Mouse (Mus musculus) limb, embryonic 15.5 days (tissue): ENCODE data around the gene Isoc2a. TPM values are rescaled to one million over a fixed set of nuclear protein-coding genes. Genes with fewer than 3 reads are reported as not detected.

Source experiments
- ATAC-seq: fragments of 200-750 bp; cut with Nextera tagmentation; 2 replicates; pipeline ENCODE4 v1.8.0; 2017; ENCODE audit warnings: low read depth, moderate TSS enrichment; ENCODE audit not compliant: insufficient number of reproducible peaks, low FRiP score, low TSS enrichment
- H3K27ac ChIP-seq: fragments of 300-500 bp; sonication (generic); 2 replicates; pipeline ENCODE4 v1.5.1; 2015; ENCODE audit warnings: moderate library complexity, mild to moderate bottlenecking, inconsistent platforms
- H3K27me3 ChIP-seq: fragments of 300-500 bp; sonication (generic); 2 replicates; pipeline ENCODE4 v1.6.1; 2015; ENCODE audit warnings: inconsistent platforms
- H3K36me3 ChIP-seq: fragments of 300-500 bp; sonication (generic); 2 replicates; pipeline ENCODE4 v1.6.1; 2015; ENCODE audit warnings: inconsistent platforms
- H3K4me1 ChIP-seq: fragments of 300-500 bp; sonication (generic); 2 replicates; pipeline ENCODE4 v1.6.1; 2015; ENCODE audit warnings: inconsistent platforms
- H3K4me2 ChIP-seq: fragments of 300-500 bp; sonication (generic); 2 replicates; pipeline ENCODE4 v1.6.1; 2015; ENCODE audit warnings: mild to moderate bottlenecking, inconsistent platforms
- H3K4me3 ChIP-seq: fragments of 300-500 bp; sonication (generic); 2 replicates; pipeline ENCODE4 v1.5.1; 2015; ENCODE audit warnings: mild to moderate bottlenecking, inconsistent platforms
- H3K9ac ChIP-seq: fragments of 300-500 bp; sonication (generic); 2 replicates; pipeline ENCODE4 v1.6.1; 2015; ENCODE audit warnings: inconsistent platforms
- H3K9me3 ChIP-seq: fragments of 300-500 bp; sonication (generic); 2 replicates; pipeline ENCODE4 v1.6.1; 2016; ENCODE audit warnings: inconsistent platforms
- WGBS: fragments of 180-500 bp; shearing (Covaris S2); methylation state at CpG from one replicate; pipeline ENCODE4 v1.1.7; 2015; 5-methylcytosine and 5-hydroxymethylcytosine counted together
- polyA plus RNA-seq: library from polyadenylated mRNA; unstranded; fragments of >200 nt; fragmentation: Nextera tagmentation; extraction: Ambion mirVana; gene quantifications from 2 replicates; pipeline ENCODE4 v1.2.1, GENCODE M21; 2015

Isoc2a gene
- polyA plus RNA-seq, 1 experiment from 2014 or later, result 0.86 TPM

DNA sequence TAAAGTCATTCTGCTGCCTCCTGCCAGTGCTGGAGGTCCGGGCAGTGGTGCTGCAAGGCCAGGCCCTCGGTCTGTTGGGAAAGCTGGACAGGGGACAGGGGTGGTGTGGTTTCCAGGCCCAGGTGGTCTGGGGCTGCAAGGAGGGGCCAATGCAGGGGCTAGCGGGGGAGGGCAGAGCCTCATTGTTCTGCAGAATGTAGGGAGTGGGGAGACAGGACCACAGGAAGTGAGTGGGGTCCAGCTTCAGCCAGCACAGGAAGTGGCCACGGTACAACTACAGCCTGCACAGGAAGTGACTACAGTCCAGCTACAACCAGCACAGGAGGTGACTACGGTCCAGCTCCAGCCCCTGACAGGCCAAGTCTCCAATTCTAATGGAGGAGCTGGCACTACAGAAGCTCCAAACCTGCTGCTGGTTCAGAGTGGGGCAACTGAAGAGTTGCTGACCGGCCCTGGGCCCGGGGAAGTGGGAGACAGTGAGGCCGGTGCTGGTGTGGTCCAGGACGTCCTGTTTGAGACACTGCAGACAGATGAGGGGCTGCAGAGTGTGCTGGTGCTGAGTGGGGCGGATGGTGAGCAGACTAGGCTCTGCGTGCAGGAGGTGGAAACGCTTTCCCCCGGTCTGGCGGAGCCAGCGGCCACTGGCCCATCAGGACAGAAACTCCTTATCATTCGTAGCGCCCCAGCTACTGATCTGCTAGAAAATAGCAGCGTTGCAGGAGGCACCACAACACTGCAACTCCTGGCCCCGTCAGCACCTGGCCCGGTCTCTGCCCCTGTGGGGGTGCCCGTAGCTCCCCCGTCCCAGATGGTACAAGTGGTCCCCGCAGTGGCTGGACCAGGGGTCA, 44.2 kb downstream of the Isoc2a start:
- Histone ChIP-seq H3K4me1 (peaks cover 60% of the 10 kb centered on the region), H3K4me2 (no peak overlapping the region), H3K4me3 (no peak overlapping the region)

DNA sequence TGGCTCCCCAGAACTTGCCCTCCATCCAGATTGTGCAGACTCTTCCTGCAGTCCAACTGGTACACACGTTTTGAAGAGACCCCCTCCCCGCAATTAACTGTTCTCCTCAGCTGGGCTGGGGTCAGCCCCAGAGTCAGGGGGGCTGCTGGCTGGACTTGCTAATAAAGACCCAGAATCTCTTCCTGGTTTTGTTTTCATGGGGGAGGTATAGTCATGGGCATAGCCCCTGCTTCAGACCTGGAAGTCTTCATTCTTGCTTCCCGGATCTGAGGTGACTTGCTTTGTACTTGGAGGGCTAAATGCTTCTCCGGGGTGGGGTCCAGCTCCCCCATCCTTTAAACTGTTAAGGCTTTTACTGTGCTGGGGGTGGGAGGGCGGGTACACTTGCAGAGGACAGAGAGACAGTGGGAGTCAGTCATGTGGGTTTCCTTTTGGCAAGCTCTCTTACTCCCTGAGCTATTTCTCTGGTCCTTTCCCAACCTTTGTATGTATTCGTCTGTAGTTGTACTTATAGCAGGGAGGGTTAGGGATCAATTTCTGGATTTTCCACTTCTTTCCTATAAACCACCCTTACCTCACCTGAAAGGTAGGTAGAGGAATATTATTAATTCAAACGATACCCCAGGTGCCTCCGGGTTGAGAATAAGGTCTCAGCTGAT, 45.0 kb downstream of the Isoc2a start, which contains the start of gene Nat14:
Gene Nat14 (plus strand): TSS at position 205 of the 659 bp plus-strand sequence.
- peak within 1 kb of the TSS; percentile 91 for H3K27ac ChIP-seq
- WGBS, result 29% methylated on average over 8 of the region's 8 CpGs
- no peaks in the 10 kb centered on the region for H3K9me3 ChIP-seq
- H3K4me3 ChIP-seq, result peak within 1 kb of the TSS; percentile 31
- no peak for ATAC-seq
- peaks cover 37% of the 10 kb centered on the region for H3K36me3 ChIP-seq
- 0 out of 2 replicates have a peak within 1 kb of the TSS, but pooled peaks have one; percentile 11 for H3K9ac ChIP-seq
- peaks cover 60% of the 10 kb centered on the region for H3K4me1 ChIP-seq
- no peaks in the 10 kb centered on the region for H3K27me3 ChIP-seq
- H3K4me2 ChIP-seq, result peak within 1 kb of the TSS; percentile 66

More for the DNA sequence above, 44.2 kb downstream of the Isoc2a start:
- no peaks in the 10 kb centered on the region for H3K27me3 ChIP-seq
- peaks cover 37% of the 10 kb centered on the region for H3K36me3 ChIP-seq
- peak overlapping the region; percentile 91 for H3K27ac ChIP-seq
- H3K9ac ChIP-seq, result no peak overlapping the region
- no peak for ATAC-seq
- H3K9me3 ChIP-seq, result no peaks in the 10 kb centered on the region
- WGBS, result 61% methylated on average over 23 of the region's 23 CpGs

DNA sequence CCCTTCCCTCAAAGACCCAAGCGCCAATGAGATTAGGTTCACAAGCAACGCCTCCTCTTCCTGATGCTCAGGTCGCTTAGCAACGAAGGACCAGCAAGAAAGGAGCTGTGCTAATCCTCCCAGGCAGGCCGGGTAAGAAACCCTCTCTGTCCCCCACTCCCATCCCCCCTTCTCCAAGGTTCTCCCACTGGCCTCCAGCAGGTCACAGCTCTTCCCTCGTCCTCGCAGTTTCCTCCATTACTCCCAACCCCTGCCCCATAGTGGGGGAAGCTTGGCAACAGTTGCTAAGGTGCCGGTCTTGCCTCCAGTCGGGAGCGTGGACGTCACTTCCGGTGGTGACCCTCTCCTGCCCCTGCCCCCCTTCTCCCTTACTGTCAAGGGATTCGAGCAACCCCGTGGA, 45.6 kb downstream of the Isoc2a start:
- 3% methylated on average over 14 of the region's 14 CpGs for WGBS
- H3K9ac ChIP-seq, result 0 out of 2 replicates have a peak overlapping the region, but pooled peaks have one; percentile 11
- peak overlapping the region; percentile 91 for H3K27ac ChIP-seq
- H3K4me3 ChIP-seq, result peak overlapping the region; percentile 31
- no peak for ATAC-seq
- peaks cover 37% of the 10 kb centered on the region for H3K36me3 ChIP-seq
- H3K4me1 ChIP-seq, result peaks cover 65% of the 10 kb centered on the region
- H3K27me3 ChIP-seq, result no peaks in the 10 kb centered on the region
- peak overlapping the region; percentile 66 for H3K4me2 ChIP-seq
- no peaks in the 10 kb centered on the region for H3K9me3 ChIP-seq

DNA sequence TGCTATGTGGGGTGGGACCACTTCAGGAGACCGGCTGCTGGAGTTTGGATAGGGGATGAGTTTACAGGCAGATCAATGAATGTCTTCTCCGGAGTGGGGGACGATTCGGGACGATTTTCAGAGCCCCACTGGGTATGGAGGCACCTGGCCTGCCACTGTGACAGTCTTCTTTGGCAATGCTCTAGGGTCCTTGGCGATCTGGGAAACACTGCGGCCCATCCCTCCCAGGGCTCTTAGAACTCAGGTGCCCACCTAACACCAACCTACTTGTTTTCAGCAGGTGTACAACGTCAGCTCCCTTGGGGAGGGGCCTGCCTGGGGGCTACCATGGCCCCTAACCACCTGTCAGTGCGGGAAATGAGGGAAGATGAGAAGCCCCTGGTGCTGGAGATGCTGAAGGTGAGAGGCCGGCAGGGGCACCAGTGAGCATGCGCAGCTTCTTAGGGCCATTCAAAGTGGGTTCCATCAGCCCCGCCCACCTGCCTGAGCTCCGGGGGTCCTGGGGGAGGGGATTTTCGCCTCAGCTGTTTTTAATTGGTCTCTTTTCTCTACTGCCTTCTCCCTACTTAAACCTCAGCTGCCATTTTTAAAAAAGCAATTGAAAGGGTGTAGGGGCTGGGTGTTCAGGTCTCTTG, 46.1 kb downstream of the Isoc2a start:
- 0 out of 2 replicates have a peak overlapping the region, but pooled peaks have one; percentile 11 for H3K9ac ChIP-seq
- peaks cover 65% of the 10 kb centered on the region for H3K4me1 ChIP-seq
- peak overlapping the region; percentile 31 for H3K4me3 ChIP-seq
- ATAC-seq, result no peak
- H3K4me2 ChIP-seq, result peak overlapping the region; percentile 66
- no peaks in the 10 kb centered on the region for H3K9me3 ChIP-seq
- H3K36me3 ChIP-seq, result peaks cover 37% of the 10 kb centered on the region
- WGBS, result 1% methylated on average over 14 of the region's 14 CpGs
- H3K27me3 ChIP-seq, result no peaks in the 10 kb centered on the region
- H3K27ac ChIP-seq, result peak overlapping the region; percentile 91

DNA sequence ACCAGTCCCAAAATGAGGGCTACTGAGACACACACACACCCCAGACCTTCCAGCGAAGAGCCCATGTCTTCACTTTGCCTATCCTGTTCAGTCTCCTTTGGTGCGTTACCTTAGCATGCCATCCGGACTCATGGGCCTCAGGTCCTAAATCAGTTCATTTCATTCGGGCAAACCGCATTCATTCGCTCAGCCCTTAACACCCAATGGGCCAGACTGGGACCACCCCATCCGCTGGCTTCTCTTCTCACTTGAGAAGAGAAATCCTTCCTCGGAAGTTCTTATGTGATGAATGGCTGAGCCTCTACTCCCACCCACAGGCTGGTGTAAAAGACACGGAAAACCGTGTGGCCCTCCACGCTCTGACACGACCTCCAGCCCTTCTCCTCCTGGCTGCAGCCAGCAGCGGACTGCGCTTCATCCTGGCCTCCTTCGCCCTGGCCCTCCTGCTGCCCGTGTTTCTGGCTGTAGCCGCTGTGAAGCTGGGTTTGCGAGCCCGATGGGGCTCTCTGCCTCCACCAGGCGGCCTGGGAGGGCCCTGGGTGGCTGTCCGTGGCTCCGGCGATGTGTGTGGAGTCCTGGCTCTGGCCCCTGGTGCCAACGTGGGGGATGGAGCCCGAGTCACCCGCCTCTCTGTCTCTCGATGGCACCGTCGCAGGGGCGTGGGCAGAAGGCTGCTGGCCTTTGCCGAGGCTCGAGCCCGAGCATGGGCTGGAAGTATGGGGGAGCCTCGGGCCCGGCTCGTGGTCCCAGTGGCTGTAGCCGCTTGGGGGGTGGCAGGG, 46.8 kb downstream of the Isoc2a start:
- Histone ChIP-seq H3K9me3 (no peaks in the 10 kb centered on the region), H3K27ac (peak overlapping the region; percentile 91), H3K27me3 (no peaks in the 10 kb centered on the region), H3K4me3 (peak overlapping the region; percentile 31), H3K9ac (peak overlapping the region; percentile 21; the same call in 1 of the 2 replicates), H3K4me2 (peak overlapping the region; percentile 66), H3K36me3 (peaks cover 30% of the 10 kb centered on the region), H3K4me1 (peaks cover 67% of the 10 kb centered on the region)
- 6% methylated on average over 37 of the region's 37 CpGs for WGBS
- ATAC-seq, result no peak

DNA sequence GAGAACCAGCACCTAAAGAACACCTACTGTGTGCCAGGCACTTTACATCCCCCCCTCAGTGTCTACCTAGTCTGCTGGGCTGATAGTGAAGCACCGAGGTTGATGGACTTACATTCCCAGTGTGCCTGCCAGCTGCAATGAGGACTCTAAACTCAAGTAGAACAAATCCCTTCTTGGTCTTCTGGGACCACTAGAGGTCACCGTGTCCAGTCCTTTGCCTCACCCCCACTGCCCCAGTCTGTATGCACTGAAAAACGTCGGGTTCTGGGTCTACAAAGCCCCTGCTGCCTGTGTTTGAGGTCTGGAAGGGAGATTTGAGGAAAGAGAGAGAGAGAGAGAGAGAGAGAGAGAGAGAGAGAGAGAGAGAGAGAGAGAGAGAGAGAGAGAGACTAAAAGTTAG, 47.5 kb downstream of the Isoc2a start:
- H3K4me2 ChIP-seq, result peak overlapping the region; percentile 66
- H3K27ac ChIP-seq, result peak overlapping the region; percentile 91
- no peak overlapping the region for H3K9ac ChIP-seq
- 2% methylated on average over 4 of the region's 4 CpGs for WGBS
- H3K9me3 ChIP-seq, result no peaks in the 10 kb centered on the region
- H3K27me3 ChIP-seq, result no peaks in the 10 kb centered on the region
- peaks cover 67% of the 10 kb centered on the region for H3K4me1 ChIP-seq
- 0 out of 2 replicates have a peak overlapping the region, but pooled peaks have one; percentile 31 for H3K4me3 ChIP-seq
- H3K36me3 ChIP-seq, result peaks cover 22% of the 10 kb centered on the region
- no peak for ATAC-seq

GRCm38 (mm10) chr7:4924891-4925301, 47.9 kb downstream of the Isoc2a start:
- Histone ChIP-seq H3K9me3 (no peaks in the 10 kb centered on the region), H3K4me2 (peak overlapping the region; percentile 66), H3K27ac (peak overlapping the region; percentile 91), H3K36me3 (peaks cover 18% of the 10 kb centered on the region), H3K4me3 (no peak overlapping the region), H3K9ac (no peak overlapping the region), H3K27me3 (no peaks in the 10 kb centered on the region), H3K4me1 (peaks cover 67% of the 10 kb centered on the region)
- WGBS, result 3% methylated on average over 2 of the region's 4 CpGs
- ATAC-seq, result peak; percentile 68

GRCm38 (mm10) chr7:4925441-4926381, 48.8 kb downstream of the Isoc2a start, which contains the start of gene Ssc5d:
Gene Ssc5d (plus strand): TSS chr7:4925785.
- ATAC-seq, result peak; percentile 68
- peaks cover 10% of the 10 kb centered on the region for H3K36me3 ChIP-seq
- 14% methylated on average over 6 of the region's 6 CpGs for WGBS
- peak within 1 kb of the TSS; percentile 91 for H3K27ac ChIP-seq
- H3K27me3 ChIP-seq, result no peaks in the 10 kb centered on the region
- peak within 1 kb of the TSS; percentile 66 for H3K4me2 ChIP-seq
- H3K4me3 ChIP-seq, result peak within 1 kb of the TSS; percentile 12
- H3K9ac ChIP-seq, result peak within 1 kb of the TSS; percentile 17; the same call in 1 of the 2 replicates
- H3K9me3 ChIP-seq, result no peaks in the 10 kb centered on the region
- peaks cover 67% of the 10 kb centered on the region for H3K4me1 ChIP-seq

GRCm38 (mm10) chr7:4926849-4927248, 49.9 kb downstream of the Isoc2a start:
- H3K4me1 ChIP-seq, result peaks cover 58% of the 10 kb centered on the region
- no peaks in the 10 kb centered on the region for H3K36me3 ChIP-seq
- H3K27me3 ChIP-seq, result no peaks in the 10 kb centered on the region
- H3K9ac ChIP-seq, result no peak overlapping the region
- H3K9me3 ChIP-seq, result no peaks in the 10 kb centered on the region
- peak overlapping the region; percentile 66; the same call in 1 of the 2 replicates for H3K4me2 ChIP-seq
- H3K27ac ChIP-seq, result peak overlapping the region; percentile 91; the same call in 1 of the 2 replicates
- peak overlapping the region; percentile 12 for H3K4me3 ChIP-seq
- ATAC-seq, result no peak
- 66% methylated on average over 16 of the region's 16 CpGs for WGBS

- no peak for ATAC-seq
- H3K36me3 ChIP-seq, result no peaks in the 10 kb centered on the region
- WGBS, result 55% methylated on average over 8 of the region's 8 CpGs
- H3K4me2 ChIP-seq, result peak overlapping the region; percentile 66; the same call in 1 of the 2 replicates
- H3K4me3 ChIP-seq, result no peak overlapping the region
- peaks cover 49% of the 10 kb centered on the region for H3K4me1 ChIP-seq
- H3K9me3 ChIP-seq, result no peaks in the 10 kb centered on the region
- H3K9ac ChIP-seq, result no peak overlapping the region
- peak overlapping the region; percentile 47; the same call in 1 of the 2 replicates for H3K27ac ChIP-seq
- H3K27me3 ChIP-seq, result no peaks in the 10 kb centered on the region
Observed at GRCm38 (mm10) chr7:4927711-4928110, 50.8 kb downstream of the Isoc2a start.
